In the genomic region with DNA sequence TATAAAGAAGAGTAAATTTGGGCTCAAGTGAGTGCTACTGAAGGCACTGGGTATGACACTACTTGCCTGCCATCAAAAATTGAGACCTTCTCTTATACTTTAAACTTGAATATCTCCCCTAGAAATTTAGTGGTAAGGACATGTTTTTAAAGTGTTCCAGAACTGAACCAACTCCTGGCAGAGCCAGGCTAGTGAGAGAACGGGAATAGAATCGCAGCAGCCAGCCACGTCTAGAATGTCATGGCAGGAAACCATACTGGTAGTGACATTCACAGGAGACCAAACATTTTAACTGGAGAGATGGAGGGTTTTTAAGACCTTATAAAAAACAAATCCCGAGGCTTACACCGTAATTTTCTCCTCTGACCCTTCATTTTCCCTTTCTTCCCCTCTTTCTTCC, we compare ENCODE assay signal across 22 mouse cellular contexts.
"Had no signal": no experiment of that assay in that cellular context is flagged by ENCODE, and none has a peak within 500 bp of the region (broad histone marks: within the 10 kb centered on the region; RNA-seq: fewer than 3 reads in every experiment).

No protein-coding gene starts in this region.

- DNase-seq: gastrocnemius, postnatal 36 days; heart, adult 18-20 months; heart, postnatal 10 days; kidney, adult 11 months; kidney, adult 2 months; kidney, adult 9 months; kidney, postnatal 14 days; kidney, postnatal 36 days; layer of hippocampus, adult 9-11 months; layer of hippocampus, postnatal 36 days; left cerebral cortex, postnatal 4 days had no signal

- H3K4me3 ChIP-seq: hindbrain, embryonic 13.5 days; hindbrain, embryonic 15.5 days; kidney, embryonic 15.5 days; limb, embryonic 13.5 days; limb, embryonic 15.5 days; liver, embryonic 12.5 days had no signal

- ATAC-seq: hindbrain, postnatal 0 days; intestine, embryonic 16.5 days; liver, embryonic 12.5 days had no signal

- H3K27me3 ChIP-seq: hindbrain, embryonic 13.5 days; hindbrain, embryonic 15.5 days; kidney, embryonic 15.5 days; limb, embryonic 13.5 days; limb, embryonic 15.5 days; liver, embryonic 12.5 days had no signal

- H3K9ac ChIP-seq: hindbrain, embryonic 13.5 days; hindbrain, embryonic 15.5 days; kidney, embryonic 15.5 days; limb, embryonic 13.5 days; limb, embryonic 15.5 days; liver, embryonic 12.5 days; liver, embryonic 14.5 days had no signal

- H3K27ac ChIP-seq: hindbrain, embryonic 13.5 days; hindbrain, embryonic 15.5 days; hindbrain, postnatal 0 days; kidney, embryonic 15.5 days; kidney, postnatal 0 days; limb, embryonic 13.5 days; limb, embryonic 15.5 days; liver, embryonic 12.5 days; liver, embryonic 14.5 days had no signal

- H3K4me1 ChIP-seq: hindbrain, embryonic 13.5 days; kidney, embryonic 15.5 days had no signal

- H3K4me2 ChIP-seq: heart, embryonic 11.5 days; hindbrain, embryonic 13.5 days; hindbrain, embryonic 15.5 days; kidney, embryonic 15.5 days; limb, embryonic 13.5 days; limb, embryonic 15.5 days; liver, embryonic 12.5 days had no signal

- H3K9me3 ChIP-seq: hindbrain, embryonic 13.5 days; hindbrain, embryonic 15.5 days; kidney, embryonic 15.5 days; limb, embryonic 13.5 days; limb, embryonic 15.5 days; liver, embryonic 12.5 days had no signal

- H3K36me3 ChIP-seq: hindbrain, embryonic 13.5 days; hindbrain, embryonic 15.5 days; kidney, embryonic 15.5 days; limb, embryonic 13.5 days; limb, embryonic 15.5 days; liver, embryonic 12.5 days had no signal
